Mouse (Mus musculus) cortical plate, adult 2 months (tissue): Measurements from ENCODE around the gene Lpgat1. TPM values are rescaled to one million over a fixed set of nuclear protein-coding genes. Genes with fewer than 3 reads are reported as not detected.
A peak's percentile ranks its signal among the peaks of the same experiment; 100 is the strongest.

ENCODE experiments used
- H3K27ac ChIP-seq: fragments of 200-500 bp; 2 replicates; pipeline ENCODE4 v1.5.1; 2012; ENCODE audit warnings: low read length, control low read depth, inconsistent platforms; ENCODE audit not compliant: insufficient read depth
- H3K4me1 ChIP-seq: fragments of 200-500 bp; 2 replicates; pipeline ENCODE4 v1.6.1; 2011; ENCODE audit warnings: low read length; ENCODE audit not compliant: control insufficient read depth, insufficient read depth
- H3K4me3 ChIP-seq: fragments of 200-500 bp; 2 replicates; pipeline ENCODE4 v1.5.1; 2011; ENCODE audit warnings: mild to moderate bottlenecking, low read length, control low read depth; ENCODE audit not compliant: insufficient read depth
- CTCF ChIP-seq: fragments of 200-500 bp; IDR thresholded peaks from 2 replicates; pipeline ENCODE4 v1.5.1; 2011; ENCODE audit warnings: mild to moderate bottlenecking, control low read depth, low read length; ENCODE audit not compliant: insufficient read depth; ENCODE audit errors: extremely low read depth
- POLR2A ChIP-seq: fragments of 200-500 bp; IDR thresholded peaks from 2 replicates; pipeline ENCODE4 v1.6.1; 2011; ENCODE audit warnings: mild to moderate bottlenecking, low read length, control low read depth; ENCODE audit not compliant: insufficient read depth; ENCODE audit errors: extremely low read depth
- polyA plus RNA-seq: library from polyadenylated mRNA; depleted of rRNA; stranded (reverse); fragments of >200 nt; gene quantifications from 2 replicates; pipeline ENCODE4 v1.2.3, GENCODE M21; 2012; rRNA removed

Gene Lpgat1
- 74.0 and 74.2 TPM in 2 replicates for polyA plus RNA-seq

GRCm38 (mm10) chr1:191717601-191718498 lies at the start of gene Lpgat1:
TSS of gene Lpgat1 (plus strand) at chr1:191717834.
- Histone ChIP-seq H3K27ac (peak within 1 kb of the TSS; percentile 99), H3K4me3 (peak within 1 kb of the TSS; percentile 83), H3K4me1 (peaks cover 1% of the 10 kb centered on the region)
- TF ChIP-seq CTCF, result no peak
- no peak for TF ChIP-seq POLR2A

GRCm38 (mm10) chr1:191668030-191668429 lies 49.6 kb upstream of the Lpgat1 start:
- Histone ChIP-seq H3K4me3 (no peak overlapping the region), H3K4me1 (no peaks in the 10 kb centered on the region), H3K27ac (no peak overlapping the region)
- no peak for TF ChIP-seq POLR2A
- no peak for TF ChIP-seq CTCF

- TF ChIP-seq POLR2A, result no peak
- TF ChIP-seq CTCF, result no peak
- Histone ChIP-seq H3K27ac (no peak overlapping the region), H3K4me3 (no peak overlapping the region), H3K4me1 (no peaks in the 10 kb centered on the region)
These were observed 43.6 kb upstream of the Lpgat1 start for GRCm38 (mm10) chr1:191674071-191674470.

GRCm38 (mm10) chr1:191681633-191682032 lies 36.0 kb upstream of the Lpgat1 start:
- TF ChIP-seq CTCF (no peak), POLR2A (no peak)
- Histone ChIP-seq H3K4me1 (no peaks in the 10 kb centered on the region), H3K27ac (no peak overlapping the region), H3K4me3 (no peak overlapping the region)

GRCm38 (mm10) chr1:191687531-191687930 lies 30.1 kb upstream of the Lpgat1 start:
- no peak for TF ChIP-seq CTCF
- TF ChIP-seq POLR2A, result no peak
- Histone ChIP-seq H3K27ac (no peak overlapping the region), H3K4me1 (no peaks in the 10 kb centered on the region), H3K4me3 (no peak overlapping the region)

GRCm38 (mm10) chr1:191693231-191693630 lies 24.4 kb upstream of the Lpgat1 start:
- Histone ChIP-seq H3K4me3 (no peak overlapping the region), H3K27ac (no peak overlapping the region), H3K4me1 (no peaks in the 10 kb centered on the region)
- TF ChIP-seq POLR2A, result no peak
- TF ChIP-seq CTCF, result no peak

- H3K4me1 ChIP-seq, result no peaks in the 10 kb centered on the region
- H3K27ac ChIP-seq, result no peak overlapping the region
- no peak for TF ChIP-seq POLR2A
- no peak for TF ChIP-seq CTCF
- no peak overlapping the region for H3K4me3 ChIP-seq
These were observed 19.3 kb upstream of the Lpgat1 start for GRCm38 (mm10) chr1:191698253-191698795.

GRCm38 (mm10) chr1:191704535-191704934 lies 13.1 kb upstream of the Lpgat1 start:
- Histone ChIP-seq H3K27ac (no peak overlapping the region), H3K4me3 (no peak overlapping the region), H3K4me1 (no peaks in the 10 kb centered on the region)
- TF ChIP-seq CTCF, result no peak
- no peak for TF ChIP-seq POLR2A

GRCm38 (mm10) chr1:191706541-191707078 lies 11.0 kb upstream of the Lpgat1 start:
- no peak for TF ChIP-seq POLR2A
- no peak for TF ChIP-seq CTCF
- H3K27ac ChIP-seq, result no peak overlapping the region
- no peaks in the 10 kb centered on the region for H3K4me1 ChIP-seq
- no peak overlapping the region for H3K4me3 ChIP-seq
